In the genomic region with DNA sequence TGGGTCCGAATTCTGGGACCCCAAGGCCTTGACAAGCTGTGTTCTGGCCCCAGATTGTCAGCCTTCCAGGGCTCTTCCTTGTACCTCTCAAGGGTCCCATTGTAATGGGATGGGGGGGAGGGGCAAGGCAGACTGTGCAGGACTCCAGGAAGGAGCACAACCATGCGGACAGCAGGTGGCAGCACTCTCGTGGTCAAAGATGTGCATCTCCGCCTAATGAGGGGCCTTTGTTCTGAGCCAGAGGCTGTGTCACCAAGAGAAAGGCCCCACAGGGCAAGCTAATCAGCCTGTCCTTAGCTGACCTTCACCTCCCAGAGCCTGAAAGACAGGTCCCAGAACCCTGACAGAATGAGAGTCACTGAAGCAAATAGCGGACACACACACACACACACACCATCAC, we compare ENCODE assay signal across 8 mouse cellular contexts.
DNase-seq lines count a peak whose midpoint lies in the region; ATAC-seq lines count a peak whose summit lies in the region.

No protein-coding gene starts in this region.

- H3K9ac ChIP-seq in hindbrain, embryonic 15.5 days = no peak overlapping the region

- no peak overlapping the region for H3K4me2 ChIP-seq in hindbrain, embryonic 15.5 days

- DNase-seq in ZHBTc4 (ENCODE audit: low read depth, low spot score) = peak; percentile 95
- DNase-seq in cerebellum, postnatal 4 days (ENCODE audit: low spot score in 2 of 2) = peak; percentile 84 to 90
- DNase-seq in gastrocnemius, adult 18-20 months (ENCODE audit: low spot score) = peak; percentile 83
- DNase-seq in left cerebral cortex, adult 11 months (ENCODE audit: low spot score) = peak; percentile 76
- peak; percentile 90 for DNase-seq in lung, postnatal 25 days (ENCODE audit: low spot score)
- DNase-seq in right cerebral cortex, adult 18-20 months = peak; percentile 85
- peak; percentile 38 for DNase-seq in urinary bladder, postnatal 10 days (ENCODE audit: low spot score)

- no peak overlapping the region for H3K27ac ChIP-seq in hindbrain, embryonic 15.5 days (replicated peaks)

- H3K9me3 ChIP-seq in hindbrain, embryonic 15.5 days = no peaks in the 10 kb centered on the region

- ATAC-seq in hindbrain, embryonic 15.5 days (ENCODE audit: low FRiP score, low read depth) = peak; percentile 85

- H3K4me1 ChIP-seq in hindbrain, embryonic 15.5 days (replicated peaks) = peaks cover 10% of the 10 kb centered on the region

- no peak overlapping the region for H3K4me3 ChIP-seq in hindbrain, embryonic 15.5 days

- no peaks in the 10 kb centered on the region for H3K27me3 ChIP-seq in hindbrain, embryonic 15.5 days

- H3K36me3 ChIP-seq in hindbrain, embryonic 15.5 days = no peaks in the 10 kb centered on the region

- 17% methylated on average over 5 of the region's 5 CpGs for WGBS in hindbrain, embryonic 15.5 days

Comparison
In these comparisons a context has a peak if more than half of its experiments do, and no peak if none do; other contexts are left out.
1. DNase-seq: peak in every context shown above with its lines; median percentile 95 in ZHBTc4; 90 in lung, postnatal 25 days; 87 in cerebellum, postnatal 4 days; 85 in right cerebral cortex, adult 18-20 months; 83 in gastrocnemius, adult 18-20 months; 76 in left cerebral cortex, adult 11 months; 38 in urinary bladder, postnatal 10 days.